Mouse (Mus musculus): ENCODE results near the gene Acvrl1. TPM values are rescaled to one million over a fixed set of nuclear protein-coding genes. Genes with fewer than 3 reads are reported as not detected.

Gene Acvrl1
- polyA plus RNA-seq, 1 experiment: 28.9 TPM

- TF ChIP-seq CTCF (IDR thresholded peaks at IDR 0.05; ENCODE audit: extremely low read depth, insufficient read depth, insufficient read length, insufficient replicate concordance) (no peak), POLR2A (IDR thresholded peaks at IDR 0.05; ENCODE audit: low read depth, low read length) (no peak)
- H3K4me3 ChIP-seq (ENCODE audit: extremely low read depth, insufficient read depth, insufficient read length): no peak overlapping the region
- no peak overlapping the region for H3K27ac ChIP-seq (ENCODE audit: insufficient read depth, low read length)
- peaks cover 26% of the 10 kb centered on the region; the same call in 1 of the 2 replicates for H3K4me1 ChIP-seq (ENCODE audit: control insufficient read depth, insufficient read depth, insufficient read length)
- H3K27me3 ChIP-seq (ENCODE audit: control insufficient read depth, insufficient read depth, low read length): no peaks in the 10 kb centered on the region
- peaks cover 6% of the 10 kb centered on the region; the same call in 1 of the 2 replicates for H3K36me3 ChIP-seq (ENCODE audit: control insufficient read depth, insufficient read depth, low read length)
- no peak for DNase-seq (ENCODE audit: low read depth in 1 of 2, low spot score in 2 of 2)
- WGBS: 91% methylated on average over 7 of the region's 7 CpGs
Measured at GRCm38 (mm10) chr15:101192651-101193050, 64.3 kb downstream of the Acvrl1 start.

- no peak overlapping the region for H3K4me3 ChIP-seq (ENCODE audit: extremely low read depth, insufficient read depth, insufficient read length)
- H3K36me3 ChIP-seq (ENCODE audit: control insufficient read depth, insufficient read depth, low read length): peaks cover 6% of the 10 kb centered on the region
- H3K27me3 ChIP-seq (ENCODE audit: control insufficient read depth, insufficient read depth, low read length): no peaks in the 10 kb centered on the region
- no peak for DNase-seq (ENCODE audit: low read depth in 1 of 2, low spot score in 2 of 2)
- no peak overlapping the region for H3K27ac ChIP-seq (ENCODE audit: insufficient read depth, low read length)
- 93% methylated on average over 6 of the region's 6 CpGs for WGBS
- peaks cover 20% of the 10 kb centered on the region; the same call in 1 of the 2 replicates for H3K4me1 ChIP-seq (ENCODE audit: control insufficient read depth, insufficient read depth, insufficient read length)
- no peak for TF ChIP-seq CTCF (IDR thresholded peaks at IDR 0.05; ENCODE audit: extremely low read depth, insufficient read depth, insufficient read length, insufficient replicate concordance)
- TF ChIP-seq POLR2A (IDR thresholded peaks at IDR 0.05; ENCODE audit: low read depth, low read length): no peak
Measured at GRCm38 (mm10) chr15:101193971-101194370, 65.6 kb downstream of the Acvrl1 start.

Other genes with a start within 250 kb of the Acvrl1 start
- not detected in 2 replicates for gene Gm47841, start 81.1 kb upstream of the Acvrl1 start, polyA plus RNA-seq (2012; rRNA removed)
- 2.2 and 2.6 TPM in 2 replicates for gene Fignl2, start 50.0 kb upstream of the Acvrl1 start, polyA plus RNA-seq (2012; rRNA removed)
- not detected in 2 replicates for gene Ankrd33, start 12.8 kb upstream of the Acvrl1 start, polyA plus RNA-seq (2012; rRNA removed)
- gene Acvr1b, start 45.5 kb downstream of the Acvrl1 start, polyA plus RNA-seq (2012; rRNA removed): 17.9 and 20.2 TPM in 2 replicates
- 5.6 and 6.5 TPM in 2 replicates for gene Grasp, start 95.7 kb downstream of the Acvrl1 start, polyA plus RNA-seq (2012; rRNA removed)
- gene Nr4a1, start 125.7 kb downstream of the Acvrl1 start, polyA plus RNA-seq (2012; rRNA removed): 50.3 and 63.8 TPM in 2 replicates
- gene Atg101, start 155.8 kb downstream of the Acvrl1 start, polyA plus RNA-seq (2012; rRNA removed): 24.5 and 29.4 TPM in 2 replicates
- 0.12 and 0.25 TPM in 2 replicates for gene 6030408B16Rik, start 164.7 kb downstream of the Acvrl1 start, polyA plus RNA-seq (2012; rRNA removed)
- gene Krt80, start 241.6 kb downstream of the Acvrl1 start, polyA plus RNA-seq (2012; rRNA removed): 9.9 and 13.6 TPM in 2 replicates

All from spleen, adult 2 months (tissue).